Mouse (Mus musculus) brain, embryonic 14.5 days (tissue): ENCODE results near the gene Ddit4.

Experiments
- CTCF ChIP-seq: fragments of 200-500 bp; IDR thresholded peaks from 2 replicates; pipeline ENCODE4 v1.5.1; 2012; ENCODE audit warnings: inconsistent platforms, mild to moderate bottlenecking, moderate library complexity, borderline replicate concordance; ENCODE audit not compliant: insufficient read depth, insufficient read length; ENCODE audit errors: extremely low read depth
- POLR2A ChIP-seq: fragments of 200-500 bp; IDR thresholded peaks from 2 replicates; pipeline ENCODE4 v1.6.1; 2012; ENCODE audit warnings: mild to moderate bottlenecking, inconsistent platforms, borderline replicate concordance; ENCODE audit not compliant: poor library complexity, insufficient read depth, insufficient read length, severe bottlenecking; ENCODE audit errors: extremely low read depth

DNA sequence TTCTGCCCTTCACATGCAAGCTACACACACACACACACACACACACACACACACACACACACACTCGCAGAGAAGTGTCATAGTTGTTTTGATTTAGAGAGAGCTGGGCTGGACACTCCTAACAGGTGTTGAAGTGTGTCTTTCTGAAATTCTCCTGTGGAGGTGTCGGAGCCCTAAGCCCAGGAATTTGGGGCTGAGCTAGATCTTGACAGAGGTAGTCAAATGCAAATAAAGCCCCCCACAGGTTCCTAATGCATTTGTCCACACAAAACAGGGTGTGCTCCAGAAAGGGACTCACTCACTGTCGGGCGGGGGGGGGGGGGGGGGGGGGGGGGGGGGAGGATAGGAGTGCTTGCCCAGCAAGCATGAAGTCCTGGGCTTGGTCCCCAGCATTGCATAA, 25.5 kb upstream of the Ddit4 start:
- TF ChIP-seq CTCF, result no peak
- TF ChIP-seq POLR2A, result no peak
